Mouse (Mus musculus): ENCODE results near the gene Sez6.

DNA sequence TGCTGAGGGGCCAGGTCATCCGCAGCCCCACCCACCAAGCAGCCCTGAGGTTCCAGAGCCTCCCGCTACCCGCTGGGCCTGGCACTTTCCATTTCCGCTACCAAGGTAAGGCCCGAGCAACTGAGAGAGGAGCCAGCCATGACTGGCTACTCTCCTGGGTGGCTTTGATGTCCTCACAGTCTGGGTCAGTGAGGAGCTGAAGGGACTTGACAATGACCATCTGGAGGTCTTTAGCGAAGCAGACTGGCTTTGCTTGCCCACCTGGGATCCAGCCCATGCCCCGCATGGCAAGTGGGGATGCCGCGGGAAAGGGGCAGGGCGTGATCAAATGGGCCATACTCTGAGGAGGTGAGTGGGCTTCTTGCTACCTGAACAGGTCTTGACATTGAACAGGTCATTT is 32.3 kb downstream of the Sez6 start:
- no peak for TF ChIP-seq CTCF (IDR thresholded peaks at IDR 0.05; ENCODE audit: low read depth)
- TF ChIP-seq EP300 (IDR thresholded peaks at IDR 0.05; ENCODE audit: low read depth): no peak
